Mouse (Mus musculus) lung, postnatal 36 days (tissue): ENCODE measurements around the gene Gm614.

Experiments used
- DNase-seq: peaks from one replicate; pipeline ENCODE4 v3.0.0; 2022; ENCODE audit warnings: mixed read lengths

Gm614 gene

DNA sequence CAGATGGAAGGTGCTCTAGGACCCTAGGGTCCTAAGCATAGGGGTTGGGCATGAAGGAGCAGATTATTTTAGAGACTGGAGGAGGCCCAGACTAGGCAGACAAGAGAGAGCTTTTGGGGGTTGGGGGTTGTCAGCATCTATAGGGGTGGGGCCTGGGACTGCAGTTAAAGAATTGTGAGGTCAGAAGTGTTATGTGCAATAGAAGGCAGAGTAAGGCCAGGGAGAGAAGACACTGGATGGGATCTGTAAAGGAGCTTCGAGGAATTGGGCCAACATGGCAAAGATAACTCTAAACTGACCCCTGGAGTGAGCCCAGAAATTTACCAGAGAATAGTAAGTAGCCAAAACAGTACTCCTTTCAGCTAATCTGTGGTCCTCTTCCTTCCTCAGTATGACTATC lies at the start of gene Gm614:
Gene Gm614, minus strand, starts transcription at position 101 of the 400 bp plus-strand sequence.
- no peak for DNase-seq

DNA sequence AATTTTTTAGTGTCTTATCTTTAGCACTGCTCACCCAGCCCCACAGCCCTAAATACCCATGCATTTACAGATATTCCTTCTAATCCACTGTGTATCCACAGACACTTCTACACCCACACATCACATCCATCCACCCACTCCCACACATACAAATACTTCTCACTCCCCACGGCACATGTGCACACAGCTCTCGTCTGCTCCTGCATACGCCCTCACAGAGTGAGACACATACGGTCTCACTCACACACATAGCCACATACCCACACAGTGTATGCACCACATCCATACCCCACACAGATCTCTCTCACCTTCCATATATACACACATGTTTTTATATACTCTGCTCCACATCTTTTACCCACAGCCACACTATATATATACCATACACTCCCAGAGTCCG lies 45.5 kb upstream of the Gm614 start:
- no peak for DNase-seq

DNA sequence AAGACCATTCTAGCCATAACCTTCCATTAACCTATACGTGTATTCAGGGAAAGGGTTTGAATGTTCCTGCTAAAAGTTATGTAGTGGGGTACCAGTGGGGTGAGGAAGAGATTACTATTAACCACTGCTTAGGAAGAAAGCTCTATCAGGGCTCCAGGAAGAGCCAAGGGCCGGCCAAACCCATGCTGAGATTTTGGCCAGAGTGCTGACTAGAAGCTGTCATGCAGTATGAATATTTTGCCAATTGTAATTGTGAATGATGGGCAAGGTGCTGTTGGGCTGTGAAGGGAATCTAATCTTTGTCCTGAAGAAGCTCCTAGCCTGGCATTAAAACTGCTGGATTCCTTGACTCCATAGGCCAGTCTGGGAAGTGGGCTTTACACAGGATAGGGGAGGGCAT lies 40.9 kb upstream of the Gm614 start:
- no peak for DNase-seq

DNA sequence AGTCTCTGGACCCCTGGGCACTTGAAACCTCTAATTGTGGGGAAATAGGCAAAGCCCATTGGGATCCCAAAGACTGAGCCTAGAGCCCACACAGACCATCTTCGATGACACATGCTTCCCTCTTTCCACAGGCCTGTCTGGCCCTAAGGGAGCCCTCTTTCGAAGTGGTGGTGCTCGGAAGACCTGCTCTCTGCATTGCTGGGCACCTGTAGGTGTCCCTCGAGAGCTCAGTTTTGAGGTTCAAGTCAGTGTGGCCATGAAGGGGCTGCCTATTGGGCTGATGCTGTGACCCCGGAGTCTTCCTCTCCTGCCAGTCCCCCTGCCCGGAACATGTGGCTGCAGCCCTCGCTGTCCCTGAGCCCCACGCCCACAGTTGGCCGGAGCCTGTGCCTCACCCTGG lies 37.9 kb upstream of the Gm614 start:
- DNase-seq: no peak

DNA sequence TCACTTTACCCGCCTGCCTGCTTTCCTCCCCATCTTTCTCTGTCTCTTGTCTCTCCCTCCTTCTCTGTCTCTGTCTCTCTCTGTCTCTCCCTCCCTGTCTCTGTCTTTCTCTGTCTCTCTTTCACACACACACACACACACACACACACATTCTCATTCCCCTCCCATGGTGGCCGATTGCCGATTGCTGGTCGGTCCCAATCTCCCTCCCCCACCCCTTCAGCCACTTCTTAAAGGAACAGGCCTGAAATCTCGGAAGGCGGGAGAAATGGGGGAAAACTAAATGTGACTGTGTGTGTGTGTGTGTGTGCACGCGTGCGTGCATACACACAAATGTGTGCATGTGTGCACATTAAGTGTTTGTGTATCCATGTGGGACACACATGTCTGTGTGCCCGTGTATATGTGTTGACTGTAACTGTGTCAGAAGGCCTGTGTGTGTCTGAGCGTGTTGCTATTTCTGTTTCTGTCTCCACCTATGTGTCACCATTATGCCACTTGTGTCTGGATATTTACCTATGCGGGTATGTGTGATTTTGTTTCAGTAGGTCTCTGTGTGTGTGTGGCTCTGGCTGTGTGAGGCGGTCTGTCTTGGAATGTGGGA lies 36.7 kb upstream of the Gm614 start:
- DNase-seq: no peak

DNA sequence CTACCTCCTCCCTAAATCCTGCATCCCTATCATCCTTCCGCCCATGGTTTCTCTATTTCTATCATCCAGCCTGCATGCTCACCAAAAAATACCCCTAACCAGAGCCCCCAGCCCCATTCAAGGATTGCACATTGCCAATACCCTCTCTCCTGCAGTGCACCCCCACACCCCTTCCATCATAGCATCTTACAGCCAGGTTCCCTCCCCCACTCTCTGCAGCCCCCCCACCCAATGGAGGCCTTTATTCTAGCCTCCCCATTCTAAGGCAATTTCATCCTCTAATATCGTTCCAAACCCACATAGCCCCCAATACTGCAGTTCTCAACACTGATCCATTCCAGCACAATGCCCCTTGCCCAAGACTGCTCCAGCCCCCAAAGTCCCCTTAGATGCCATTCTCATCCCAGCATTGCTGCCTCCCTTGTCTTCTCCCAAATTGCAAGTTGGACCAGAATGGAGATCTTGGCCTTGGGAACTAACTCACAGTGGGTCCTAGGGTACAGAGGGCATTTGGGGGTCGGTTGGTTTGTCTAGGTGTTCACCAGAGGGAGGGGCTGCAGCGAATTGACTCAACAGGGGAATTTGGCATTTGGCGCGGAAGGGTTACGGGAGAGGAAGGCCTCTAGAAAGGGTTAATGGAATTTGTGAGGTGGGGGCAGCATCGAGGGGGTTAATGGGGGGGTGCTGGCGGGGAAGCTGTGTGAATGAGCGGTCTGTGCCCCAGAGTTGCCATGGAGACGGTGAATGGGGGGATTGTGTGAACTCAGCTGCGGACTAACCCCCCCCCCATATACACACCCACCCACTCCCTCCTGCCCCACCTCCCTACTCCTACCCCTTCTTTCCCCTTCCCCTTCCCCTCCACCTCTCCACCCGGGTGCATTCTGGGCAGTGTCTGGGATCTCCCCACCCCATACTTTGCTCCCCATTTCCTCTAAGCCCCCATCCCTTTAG lies 36.0 kb upstream of the Gm614 start:
- DNase-seq: no peak

DNA sequence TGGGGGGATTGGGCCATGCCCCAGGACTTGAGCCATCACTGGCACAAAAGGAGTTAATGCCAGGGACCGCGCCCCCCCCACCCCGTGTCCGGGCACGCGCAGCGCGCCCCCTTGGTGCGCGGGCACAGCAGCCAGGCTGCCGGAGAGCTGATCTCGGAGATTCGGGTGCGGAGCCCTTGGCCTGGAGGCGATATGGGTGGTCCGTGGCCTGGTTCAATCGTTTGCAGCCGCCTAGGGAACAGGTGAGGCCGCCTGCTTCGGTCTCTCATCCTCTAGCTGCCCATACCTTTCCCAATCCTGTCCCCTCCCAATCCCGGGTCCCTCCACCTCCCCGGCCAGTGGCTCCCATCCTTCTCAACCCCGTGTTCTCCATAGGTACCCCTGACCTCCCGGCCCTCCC lies 35.3 kb upstream of the Gm614 start, which contains the start of gene Nlgn3:
Gene Nlgn3, plus strand, starts transcription at position 114 of the 400 bp plus-strand sequence.
- no peak for DNase-seq

DNA sequence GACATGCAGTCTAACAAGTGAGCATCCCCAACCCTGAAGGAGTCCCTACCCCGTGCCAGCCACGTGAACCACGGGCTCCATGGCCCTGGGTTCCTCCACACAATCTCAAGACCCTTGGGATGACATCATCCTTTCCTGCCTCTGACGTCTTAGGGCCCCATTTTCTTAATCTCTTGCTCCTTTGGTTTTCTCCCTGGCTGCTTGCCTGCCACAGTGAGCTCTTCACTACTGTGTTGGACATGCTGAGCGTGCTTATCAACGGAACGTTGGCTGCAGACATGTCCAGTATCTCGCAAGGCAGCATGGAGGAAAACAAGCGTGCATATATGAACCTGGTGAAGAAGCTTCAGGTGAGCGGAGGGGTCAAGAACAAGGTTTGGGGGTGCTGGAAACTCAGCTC lies 26.3 kb upstream of the Gm614 start:
- no peak for DNase-seq

DNA sequence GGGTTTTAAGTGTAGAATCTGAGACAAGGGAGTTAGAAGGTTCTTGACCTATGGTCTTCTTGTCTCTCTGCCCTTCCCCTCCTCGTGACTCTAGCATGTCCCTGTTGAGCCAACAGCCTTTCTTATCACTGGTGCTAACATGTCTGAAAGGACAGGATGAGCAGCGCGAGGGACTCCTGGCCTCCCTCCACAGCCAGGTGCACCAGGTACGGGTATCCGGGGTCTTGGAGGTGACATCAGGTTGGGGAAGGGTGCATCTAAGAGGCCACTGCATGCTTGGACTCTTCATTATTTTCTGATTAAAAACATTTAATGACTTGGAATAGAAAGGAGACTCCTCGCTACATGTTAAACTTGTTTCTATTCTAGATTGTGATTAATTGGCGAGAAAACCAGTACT lies 25.2 kb upstream of the Gm614 start:
- DNase-seq: no peak

DNA sequence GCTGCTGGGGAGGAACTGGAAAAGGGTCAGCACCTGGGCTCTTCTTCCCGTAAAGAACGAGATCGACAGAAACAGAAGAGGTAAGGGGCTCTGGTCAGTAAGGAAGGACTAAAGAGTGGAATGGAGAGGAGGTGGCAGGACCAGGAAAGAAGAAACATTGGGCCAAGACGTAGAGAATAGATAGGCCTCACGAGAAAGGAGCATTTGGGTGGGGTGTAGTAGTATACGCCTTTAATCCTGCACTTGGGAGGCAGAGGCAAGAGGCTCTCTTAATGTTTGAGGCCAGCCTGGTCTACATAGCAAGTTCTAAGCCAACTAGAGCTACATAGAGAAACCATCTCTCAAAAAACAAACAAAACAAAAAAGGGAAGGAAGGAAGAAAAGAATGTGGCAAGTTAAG lies 24.6 kb upstream of the Gm614 start:
- no peak for DNase-seq

DNA sequence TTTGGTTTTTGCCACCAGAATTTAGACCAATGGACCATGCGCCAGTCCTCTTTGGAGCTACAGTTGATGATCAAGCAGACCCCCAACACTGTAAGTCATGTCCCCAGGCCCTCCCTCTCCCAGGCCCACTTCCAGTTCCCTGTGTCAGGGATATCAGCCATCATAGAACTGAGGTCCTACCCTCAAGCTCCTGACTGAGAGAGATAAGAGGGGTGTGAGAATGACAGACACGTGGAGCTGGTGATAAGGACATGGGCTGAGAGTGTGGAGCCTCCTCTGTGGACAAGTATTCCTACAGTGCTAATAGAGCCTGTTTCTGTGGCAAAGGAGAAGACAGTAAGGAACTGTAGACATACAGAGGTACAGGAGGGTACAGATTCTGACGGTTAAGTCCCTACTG lies 23.8 kb upstream of the Gm614 start:
- DNase-seq: no peak

DNA sequence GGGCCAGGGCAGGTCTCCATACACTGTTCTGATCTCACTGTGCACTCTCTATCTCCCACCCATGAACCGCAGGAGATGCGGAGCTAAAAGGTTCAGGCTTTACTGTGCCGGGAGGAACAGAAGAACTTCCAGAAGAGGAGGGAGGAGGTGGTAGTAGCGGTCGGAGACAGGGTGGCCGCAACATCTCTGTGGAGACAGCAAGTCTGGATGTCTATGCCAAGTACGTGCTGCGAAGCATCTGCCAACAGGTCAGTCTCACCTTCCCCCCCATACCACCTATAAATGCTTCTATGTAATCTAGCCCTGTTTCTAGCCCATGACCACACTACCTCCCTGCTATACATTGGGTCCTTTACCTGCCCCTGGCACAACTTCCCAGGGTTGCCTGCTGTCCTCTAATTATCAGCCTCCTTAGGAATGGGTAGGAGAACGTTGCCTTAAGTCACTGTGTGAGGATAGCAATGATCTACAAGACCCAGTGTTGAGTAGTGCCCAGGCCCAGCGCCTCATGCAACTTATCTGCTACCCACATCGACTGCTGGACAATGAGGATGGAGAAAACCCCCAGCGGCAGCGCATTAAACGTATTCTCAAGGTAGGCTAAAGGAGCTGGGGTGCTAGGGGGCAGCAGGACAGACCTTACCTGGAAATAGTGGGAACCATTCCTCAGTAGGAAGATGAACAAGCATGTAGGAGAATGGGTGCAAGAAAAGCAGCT lies 22.3 kb upstream of the Gm614 start:
- DNase-seq: no peak

DNA sequence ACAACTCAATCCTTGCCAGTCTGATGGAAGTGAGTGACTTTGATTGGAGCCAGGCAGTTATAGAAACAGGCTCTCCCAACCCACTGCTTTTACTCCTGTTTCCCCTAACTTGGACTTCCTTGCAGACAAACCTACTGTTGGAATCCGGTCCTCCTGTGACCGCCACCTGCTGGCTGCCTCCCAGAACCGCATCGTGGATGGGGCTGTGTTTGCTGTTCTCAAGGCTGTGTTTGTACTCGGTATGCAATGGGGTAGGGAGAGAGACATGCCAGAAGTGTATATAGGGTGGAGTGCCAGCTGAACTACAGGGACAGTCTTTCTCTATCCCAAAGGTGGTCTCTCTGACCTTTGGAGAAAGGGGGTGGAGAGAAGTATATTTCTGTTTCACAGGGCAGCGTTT lies 21.7 kb upstream of the Gm614 start:
- peak; percentile 71 for DNase-seq

DNA sequence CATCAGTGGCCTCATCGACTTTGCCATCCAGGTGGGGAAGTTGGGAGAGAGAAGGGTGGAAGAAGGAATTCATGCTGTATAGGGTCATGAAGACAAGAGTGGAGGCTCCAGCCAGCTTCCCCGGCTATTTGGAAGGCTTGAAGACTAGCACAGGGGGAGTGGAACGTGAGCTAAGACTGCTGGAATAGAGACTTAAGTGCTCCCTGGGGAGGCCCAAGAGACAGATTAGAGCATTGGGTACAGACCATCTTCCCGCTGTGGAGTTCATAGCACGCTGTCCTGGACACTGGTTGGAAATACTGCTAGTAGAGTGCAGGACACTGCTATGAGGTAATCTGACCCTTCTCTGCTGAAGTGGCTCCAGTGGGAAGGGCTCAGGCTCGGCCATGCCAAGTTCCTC lies 19.0 kb upstream of the Gm614 start:
- no peak for DNase-seq

DNA sequence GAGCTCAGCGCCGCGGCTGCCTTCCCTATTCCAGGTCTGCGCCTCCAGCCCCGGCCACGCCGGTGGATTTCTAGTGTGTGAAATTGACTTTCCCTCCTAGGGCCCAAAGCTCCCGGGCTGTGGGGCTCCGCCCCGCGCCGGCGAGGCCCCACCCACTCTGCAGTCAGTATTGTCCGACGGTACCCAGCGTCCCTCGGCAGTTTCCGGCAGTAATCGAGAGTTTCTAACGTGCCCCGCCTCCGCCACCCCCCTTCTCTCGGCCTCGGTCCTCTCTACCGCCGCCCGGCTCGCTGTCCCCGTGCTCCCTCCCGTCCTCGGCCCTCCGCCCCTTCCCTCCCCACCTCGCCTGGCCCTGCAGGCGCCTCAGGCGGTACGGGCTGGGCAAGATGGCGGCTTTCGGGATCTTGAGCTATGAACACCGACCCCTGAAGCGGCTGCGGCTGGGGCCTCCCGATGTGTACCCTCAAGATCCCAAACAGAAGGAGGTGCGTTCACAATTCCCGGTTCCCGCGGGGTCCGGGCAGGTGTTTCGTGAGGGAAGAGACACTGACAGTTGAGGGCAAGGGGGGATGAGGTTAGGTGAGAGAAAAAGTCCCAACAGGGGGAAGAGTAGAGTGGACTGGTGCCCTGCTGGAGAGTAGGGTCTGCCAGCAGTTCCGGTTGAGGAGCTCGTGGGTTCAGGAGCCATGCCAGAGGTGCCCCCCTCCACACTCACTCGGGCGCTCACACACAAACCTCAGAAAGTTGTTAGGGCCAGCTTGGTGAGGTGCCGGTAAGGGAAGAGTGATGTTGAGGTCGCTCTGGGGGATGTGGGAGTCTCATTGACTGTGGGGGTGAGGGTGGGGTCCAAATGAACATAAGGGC lies 10.3 kb upstream of the Gm614 start, which contains the start of gene Med12:
Gene Med12, plus strand, starts transcription at position 156 of the 864 bp plus-strand sequence.
- DNase-seq: peak; percentile 95

DNA sequence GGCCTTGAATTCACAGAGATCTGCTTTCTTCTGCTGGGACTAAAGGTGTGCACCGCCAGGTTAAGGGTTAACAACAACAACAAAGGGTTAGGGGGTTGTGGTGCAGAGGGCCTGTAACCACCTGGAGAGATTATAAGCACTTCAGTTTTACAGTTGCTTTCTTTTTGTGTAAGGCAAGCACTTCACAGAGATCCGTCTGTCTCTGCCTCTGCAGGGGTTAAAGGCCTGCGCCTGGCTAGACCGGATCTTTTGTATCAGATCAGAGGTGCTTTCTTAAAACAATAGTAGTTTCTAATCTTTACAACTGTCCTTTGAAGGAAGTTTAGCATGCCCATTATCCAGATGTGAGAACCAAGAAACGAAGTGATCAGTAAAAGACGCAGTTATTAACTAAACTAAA lies 9.6 kb upstream of the Gm614 start:
- no peak for DNase-seq

DNA sequence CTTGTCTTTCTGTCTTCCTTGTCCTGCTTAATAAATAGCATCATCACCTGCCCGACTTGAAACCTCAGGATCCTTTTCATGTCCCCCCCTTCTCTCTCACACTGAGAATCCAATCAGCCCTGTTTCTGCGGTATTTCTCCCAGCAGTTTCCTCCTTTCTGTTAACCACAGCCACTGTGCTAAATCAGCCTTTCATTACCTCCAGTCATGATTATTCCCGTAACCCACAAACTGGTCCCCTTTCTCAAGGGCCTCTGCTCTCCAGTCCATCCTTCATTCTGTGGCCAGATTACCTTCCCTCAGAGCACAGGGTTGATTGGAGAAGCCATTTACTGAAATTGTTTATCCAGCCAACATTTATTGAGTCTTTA lies 4.9 kb upstream of the Gm614 start, which contains the start of gene Gm20489:
Gene Gm20489, minus strand, starts transcription at position 269 of the 370 bp plus-strand sequence.
- DNase-seq: no peak

DNA sequence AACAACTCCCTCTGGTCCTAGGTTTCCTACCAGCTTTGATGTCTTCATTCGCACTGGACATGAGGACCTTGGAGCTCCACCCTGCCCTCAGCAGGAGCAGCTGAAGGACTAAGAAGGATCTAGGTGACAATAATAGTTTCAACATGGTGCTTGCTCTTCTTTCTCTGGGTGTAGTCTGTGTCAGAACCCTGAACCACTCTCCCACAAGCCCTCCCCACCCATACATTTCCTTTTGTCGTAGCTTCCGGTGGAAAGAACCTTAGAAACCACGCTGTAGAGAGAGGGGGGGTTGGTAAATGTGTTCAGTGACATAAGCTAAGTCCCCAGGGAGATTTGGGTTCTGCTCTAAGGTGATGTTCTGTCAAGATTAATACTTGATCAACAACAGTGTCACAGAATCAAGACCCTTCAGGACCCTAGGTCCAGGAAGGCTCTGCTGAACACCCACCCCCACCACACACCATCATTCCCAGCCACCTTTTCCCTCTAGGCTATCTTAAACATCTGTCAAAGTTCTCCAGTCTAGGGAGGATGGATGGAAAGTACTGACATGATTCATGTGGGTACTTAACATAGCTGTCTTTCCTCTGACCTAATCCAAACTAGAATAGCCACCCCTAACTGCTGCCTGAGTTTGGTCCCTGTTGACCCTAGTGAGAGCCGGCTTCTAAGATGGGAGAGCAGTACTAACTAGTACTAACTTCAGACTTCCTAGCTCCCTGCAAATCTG lies 4.4 kb upstream of the Gm614 start, which contains the start of gene Il2rg:
Gene Il2rg, minus strand, starts transcription at position 231 of the 730 bp plus-strand sequence.
- peak; percentile 58 for DNase-seq

DNA sequence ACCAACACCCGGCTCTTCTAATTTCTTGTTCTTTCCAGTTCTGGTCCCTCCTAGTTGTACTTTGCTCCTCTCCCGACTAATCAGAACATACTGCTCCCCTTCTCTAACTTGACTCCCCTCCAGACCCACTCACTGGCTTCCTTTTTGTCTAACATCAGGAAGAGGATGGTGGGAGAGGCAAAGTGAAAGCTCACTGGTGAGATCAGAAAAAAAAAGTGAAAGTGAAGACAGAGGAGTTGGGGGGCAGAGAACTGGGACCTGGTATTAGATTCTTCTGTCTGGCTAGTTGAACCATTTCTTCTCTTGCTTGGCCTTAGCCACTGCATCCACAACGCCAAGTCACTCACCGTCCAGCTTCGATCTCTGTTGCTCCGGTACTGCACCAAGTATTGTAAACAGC lies 2.8 kb upstream of the Gm614 start:
- no peak for DNase-seq

DNA sequence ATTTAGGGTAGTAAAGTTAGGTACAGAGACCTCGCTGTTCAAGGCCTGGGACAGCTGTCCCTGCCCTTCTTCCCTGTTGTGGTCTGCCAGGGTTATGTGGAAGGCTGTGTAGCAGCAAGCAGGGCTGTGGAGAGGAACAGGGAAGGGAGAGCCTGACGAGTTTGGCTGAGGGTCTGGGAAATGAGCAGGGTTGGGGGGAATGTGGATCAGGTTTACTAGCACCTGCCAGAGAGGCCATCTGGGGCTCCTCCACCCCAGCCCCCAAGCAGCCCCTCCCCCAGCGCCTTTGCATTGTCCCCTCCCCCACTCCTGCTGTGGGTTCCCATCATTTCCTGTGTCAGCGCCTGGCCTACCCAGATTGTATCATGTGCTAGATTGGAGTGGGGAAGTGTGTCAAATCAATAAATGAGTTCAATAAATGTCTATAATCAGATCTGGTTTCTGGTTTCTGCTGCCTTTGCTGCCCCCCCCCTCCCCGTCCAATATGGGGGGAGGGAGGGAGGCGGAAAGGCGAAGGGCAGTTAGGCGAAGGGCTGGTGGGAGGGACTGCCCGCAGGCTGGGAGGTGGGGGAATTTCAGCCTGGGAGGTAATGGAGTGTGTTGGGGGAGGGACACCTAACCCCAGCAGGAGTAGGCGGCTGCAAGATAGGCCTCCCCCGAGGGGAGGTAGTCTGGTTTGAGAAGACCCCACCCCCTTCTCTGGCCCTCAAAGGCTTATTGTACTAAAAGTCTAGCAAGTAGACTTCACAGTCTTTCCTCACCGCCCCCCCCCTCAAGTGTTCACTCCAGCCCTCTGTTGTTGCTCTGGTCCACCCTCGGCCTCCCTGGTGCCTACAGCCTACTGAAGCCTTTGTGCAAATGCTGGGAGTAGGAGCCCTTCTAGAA lies 3.1 kb downstream of the Gm614 start:
- no peak for DNase-seq

DNA sequence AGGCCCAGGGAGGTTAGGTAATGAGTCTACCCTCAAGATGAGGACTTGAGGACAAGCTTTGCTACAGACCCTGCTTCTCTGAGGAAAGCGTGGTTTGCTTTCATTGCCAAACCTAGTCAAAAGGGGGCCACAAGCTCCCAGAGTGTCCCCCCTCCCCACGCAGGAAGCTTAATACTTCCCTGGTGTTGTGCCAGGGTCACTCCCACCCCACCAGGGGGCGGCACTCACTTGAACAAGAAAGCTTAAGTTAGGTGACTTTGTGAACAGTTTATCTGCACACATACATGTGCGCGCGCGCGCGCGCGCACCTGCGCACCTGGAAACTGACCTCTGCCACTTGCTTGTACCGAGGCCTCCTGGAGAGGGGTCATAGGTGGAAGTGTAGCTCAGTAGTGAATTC lies 7.2 kb downstream of the Gm614 start:
- peak; percentile 50 for DNase-seq
